Mouse (Mus musculus) central nervous system, embryonic 14 days (tissue): ENCODE data around the gene Ctbp1. TPM values are rescaled to one million over a fixed set of nuclear protein-coding genes. Genes with fewer than 3 reads are reported as not detected.

Source experiments
- polyA plus RNA-seq: library from polyadenylated mRNA; depleted of rRNA; stranded (reverse); fragments of >200 nt; gene quantifications from 2 replicates; pipeline ENCODE4 v1.2.3, GENCODE M21; 2012; rRNA removed

Gene Ctbp1
- polyA plus RNA-seq: 386 and 424 TPM in 2 replicates

GRCm38 (mm10) chr5:33274953-33275454 is at the start of gene Ctbp1:
Gene Ctbp1, minus strand, starts transcription at chr5:33274994.

GRCm38 (mm10) chr5:33218081-33218480 is 56.7 kb downstream of the Ctbp1 start, which contains the start of gene Spon2:
Gene Spon2, minus strand, starts transcription at chr5:33218455.

Other genes with a start within 250 kb of the Ctbp1 start
- gene Slc5a1, start 170.8 kb downstream of the Ctbp1 start, polyA plus RNA-seq: 0.02 and 0.06 TPM in 2 replicates
- 3.0 and 6.5 TPM in 2 replicates for gene Spon2, start 56.5 kb downstream of the Ctbp1 start, polyA plus RNA-seq
- 165 and 167 TPM in 2 replicates for gene Maea, start 60.5 kb upstream of the Ctbp1 start, polyA plus RNA-seq
- gene Uvssa, start 103.6 kb upstream of the Ctbp1 start, polyA plus RNA-seq: 8.7 and 8.8 TPM in 2 replicates
- 1.7 and 2.8 TPM in 2 replicates for gene Nkx1-1, start 159.0 kb upstream of the Ctbp1 start, polyA plus RNA-seq